Mouse (Mus musculus) stomach, postnatal 0 days (tissue): ENCODE measurements around the gene Slc25a35. TPM values are rescaled to one million over a fixed set of nuclear protein-coding genes. Genes with fewer than 3 reads are reported as not detected.

ENCODE experiments used
- ATAC-seq: fragments of 200-750 bp; cut with Nextera tagmentation; 2 replicates; pipeline ENCODE4 v1.8.0; 2017; ENCODE audit not compliant: low FRiP score, low TSS enrichment
- DNase-seq: peaks from one replicate; pipeline ENCODE4 v3.0.0-alpha.2; 2016; ENCODE audit warnings: low spot score
- H3K27ac ChIP-seq: fragments of 300-500 bp; sonication (generic); replicated peaks from 2 replicates; pipeline ENCODE4 v1.5.1; 2014; ENCODE audit warnings: mild to moderate bottlenecking, control low read depth
- H3K27me3 ChIP-seq: fragments of 300-500 bp; sonication (generic); 2 replicates; pipeline ENCODE4 v1.6.1; 2014; ENCODE audit warnings: low read length; ENCODE audit not compliant: control insufficient read depth, insufficient read depth
- H3K36me3 ChIP-seq: fragments of 300-500 bp; sonication (generic); 2 replicates; pipeline ENCODE4 v1.6.1; 2014; ENCODE audit warnings: low read length, mixed read lengths; ENCODE audit not compliant: control insufficient read depth, insufficient read depth
- H3K4me1 ChIP-seq: fragments of 300-500 bp; sonication (generic); replicated peaks from 2 replicates; pipeline ENCODE4 v1.6.1; 2014; ENCODE audit warnings: antibody characterized with exemption; ENCODE audit not compliant: control insufficient read depth, insufficient read depth
- H3K4me2 ChIP-seq: fragments of 300-500 bp; sonication (generic); replicated peaks from 2 replicates; pipeline ENCODE4 v1.6.1; 2014; ENCODE audit warnings: low read depth, mild to moderate bottlenecking, control low read depth, moderate library complexity
- H3K4me3 ChIP-seq: fragments of 300-500 bp; sonication (generic); 2 replicates; pipeline ENCODE4 v1.5.1; 2014; ENCODE audit warnings: low read depth, low read length, control low read depth
- H3K9ac ChIP-seq: fragments of 300-500 bp; sonication (generic); 2 replicates; pipeline ENCODE4 v1.6.1; 2014; ENCODE audit warnings: mild to moderate bottlenecking, low read length, control low read depth, mixed read lengths
- H3K9me3 ChIP-seq: fragments of 300-500 bp; sonication (generic); 2 replicates; pipeline ENCODE4 v1.6.1; 2016; ENCODE audit warnings: low read length; ENCODE audit not compliant: control insufficient read depth
- CTCF ChIP-seq: IDR thresholded peaks from 2 replicates; pipeline ENCODE4 v1.5.1; 2016; ENCODE audit warnings: antibody characterized with exemption, low read depth, mild to moderate bottlenecking, moderate library complexity
- EP300 ChIP-seq: optimal IDR thresholded peaks from 2 replicates; pipeline ENCODE3; 2016; ENCODE audit warnings: antibody characterized with exemption
- WGBS: fragments of 180-500 bp; shearing (Covaris S2); extraction: QIAGEN DNeasy Blood & Tissue Kit; methylation state at CpG from one replicate; pipeline ENCODE4 v1.1.7; 2014; 5-methylcytosine and 5-hydroxymethylcytosine counted together
- polyA plus RNA-seq: library from polyadenylated mRNA; unstranded; fragments of >200 nt; fragmentation: Nextera tagmentation; extraction: Ambion mirVana; gene quantifications from 2 replicates; pipeline ENCODE4 v1.2.1, GENCODE M21; 2015

Gene Slc25a35
- polyA plus RNA-seq, 1 experiment from 2014 or later = 4.9 TPM

- Histone ChIP-seq H3K4me3 (peak overlapping the region; percentile 38), H3K4me2 (peak overlapping the region; percentile 65), H3K27me3 (no peaks in the 10 kb centered on the region), H3K36me3 (no peaks in the 10 kb centered on the region), H3K9ac (peak overlapping the region; percentile 41; the same call in 1 of the 2 replicates), H3K4me1 (0 out of 2 replicates have a peak, but pooled peaks cover 3% of the 10 kb centered on the region), H3K9me3 (no peaks in the 10 kb centered on the region), H3K27ac (no peak overlapping the region)
- 26% methylated on average over 6 of the region's 6 CpGs for WGBS
- DNase-seq (no peak), ATAC-seq (peak; percentile 11; the same call in 1 of the 2 replicates)
- TF ChIP-seq EP300 (no peak), CTCF (no peak)
These were observed 6.1 kb downstream of the Slc25a35 start for GRCm38 (mm10) chr11:68974059-68974450.

- Histone ChIP-seq H3K36me3 (no peaks in the 10 kb centered on the region), H3K4me2 (peak within 1 kb of the TSS; percentile 65), H3K27me3 (no peaks in the 10 kb centered on the region), H3K4me3 (peak within 1 kb of the TSS; percentile 38), H3K9ac (peak within 1 kb of the TSS; percentile 41; the same call in 1 of the 2 replicates), H3K4me1 (0 out of 2 replicates have a peak, but pooled peaks cover 3% of the 10 kb centered on the region), H3K9me3 (no peaks in the 10 kb centered on the region), H3K27ac (no peak within 1 kb of the TSS)
- whole genome bisulfite sequencing = 78% methylated on average over 7 of the region's 7 CpGs
- DNase-seq (no peak), ATAC-seq (no peak)
- TF ChIP-seq CTCF = no peak
- TF ChIP-seq EP300 = no peak
These were observed 7.2 kb downstream of the Slc25a35 start, which contains the start of gene Rangrf for GRCm38 (mm10) chr11:68975085-68975484. Rangrf (minus strand) TSS chr11:68975185.

GRCm38 (mm10) chr11:68975601-68976000 is 7.7 kb downstream of the Slc25a35 start:
- Histone ChIP-seq H3K4me1 (0 out of 2 replicates have a peak, but pooled peaks cover 5% of the 10 kb centered on the region), H3K27me3 (no peaks in the 10 kb centered on the region), H3K9ac (no peak overlapping the region), H3K36me3 (no peaks in the 10 kb centered on the region), H3K27ac (no peak overlapping the region), H3K9me3 (no peaks in the 10 kb centered on the region), H3K4me2 (no peak overlapping the region), H3K4me3 (no peak overlapping the region)
- ATAC-seq = no peak
- DNase-seq = no peak
- no peak for TF ChIP-seq EP300
- TF ChIP-seq CTCF = no peak
- WGBS = 80% methylated on average over 1 of the region's 1 CpGs

GRCm38 (mm10) chr11:68979320-68979733 is 11.4 kb downstream of the Slc25a35 start:
- no peaks in the 10 kb centered on the region for H3K9me3 ChIP-seq
- H3K9ac ChIP-seq = no peak overlapping the region
- H3K4me1 ChIP-seq = 0 out of 2 replicates have a peak, but pooled peaks cover 5% of the 10 kb centered on the region
- peak; percentile 76 for ATAC-seq
- no peak overlapping the region for H3K4me2 ChIP-seq
- TF ChIP-seq CTCF (no peak), EP300 (no peak)
- peak; percentile 43 for DNase-seq
- 32% methylated on average over 5 of the region's 5 CpGs for WGBS
- H3K36me3 ChIP-seq = no peaks in the 10 kb centered on the region
- no peaks in the 10 kb centered on the region for H3K27me3 ChIP-seq
- H3K4me3 ChIP-seq = no peak overlapping the region
- H3K27ac ChIP-seq = peak overlapping the region; percentile 49

GRCm38 (mm10) chr11:68980919-68981318 is 13.0 kb downstream of the Slc25a35 start:
- DNase-seq = no peak
- Histone ChIP-seq H3K9ac (no peak overlapping the region), H3K4me2 (no peak overlapping the region), H3K27me3 (no peaks in the 10 kb centered on the region), H3K4me1 (0 out of 2 replicates have a peak, but pooled peaks cover 5% of the 10 kb centered on the region), H3K36me3 (no peaks in the 10 kb centered on the region), H3K27ac (0 out of 2 replicates have a peak overlapping the region, but pooled peaks have one; percentile 49), H3K9me3 (no peaks in the 10 kb centered on the region), H3K4me3 (no peak overlapping the region)
- ATAC-seq = no peak
- WGBS = 46% methylated on average over 3 of the region's 3 CpGs
- TF ChIP-seq EP300 (no peak), CTCF (no peak)

GRCm38 (mm10) chr11:68982639-68983369 is 14.9 kb downstream of the Slc25a35 start:
- 0 out of 2 replicates have a peak, but pooled peaks cover 5% of the 10 kb centered on the region for H3K4me1 ChIP-seq
- H3K36me3 ChIP-seq = peaks cover 6% of the 10 kb centered on the region
- no peaks in the 10 kb centered on the region for H3K9me3 ChIP-seq
- H3K9ac ChIP-seq = no peak overlapping the region
- no peak overlapping the region for H3K4me3 ChIP-seq
- DNase-seq (peak; percentile 85), ATAC-seq (peak; percentile 44)
- 31% methylated on average over 4 of the region's 4 CpGs for WGBS
- H3K27me3 ChIP-seq = no peaks in the 10 kb centered on the region
- no peak overlapping the region for H3K27ac ChIP-seq
- H3K4me2 ChIP-seq = no peak overlapping the region
- TF ChIP-seq CTCF (peak; percentile 95), EP300 (no peak)
